In the genomic region with DNA sequence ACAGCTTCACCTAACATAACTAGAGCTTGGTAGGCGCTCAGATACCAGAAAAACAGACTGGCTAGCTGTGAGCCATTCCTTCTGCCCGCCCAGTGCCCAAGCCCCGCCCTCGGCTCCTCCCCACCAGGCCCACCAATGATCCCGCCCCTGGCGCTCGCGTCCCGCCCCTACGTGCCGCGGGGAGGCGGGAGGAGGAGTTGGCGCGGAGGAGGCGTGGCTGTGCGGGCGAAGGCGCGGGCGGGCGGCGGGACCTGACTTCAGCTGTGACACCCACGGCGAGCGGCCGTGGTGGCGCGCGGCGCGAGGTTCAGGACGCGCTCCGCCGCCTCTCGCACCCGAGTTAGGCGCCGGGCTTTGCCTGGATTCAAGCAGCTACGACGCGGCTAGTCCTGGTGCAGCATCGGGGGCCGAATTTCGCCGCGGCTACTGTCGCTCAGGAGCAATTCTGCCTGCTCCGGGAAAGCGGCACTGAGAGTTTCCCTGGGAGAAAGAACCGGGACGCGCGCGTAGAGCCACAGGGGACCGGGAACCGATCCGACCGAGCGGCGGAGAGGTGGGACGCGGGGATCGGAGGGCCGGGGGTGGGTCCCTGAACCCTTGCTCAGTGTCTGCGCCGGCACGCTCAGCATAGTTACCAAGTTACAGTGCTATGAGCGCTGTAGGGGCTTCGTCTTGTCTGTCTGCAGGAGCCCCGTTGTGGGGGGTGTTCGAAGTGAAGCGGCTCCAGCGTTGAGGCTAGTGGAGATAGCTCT, we compare ENCODE assay signal across 8 mouse cellular contexts. TPM values are rescaled to one million over a fixed set of nuclear protein-coding genes. Genes with fewer than 3 reads are reported as not detected.
DNase-seq lines count a peak whose midpoint lies in the region; ATAC-seq lines count a peak whose summit lies in the region.

Eepd1 (plus strand) TSS at position 204 of the 752 bp plus-strand sequence.

- H3K36me3 ChIP-seq in heart, embryonic 14.5 days (ENCODE audit: control insufficient read depth, insufficient read depth, low read length) = no peaks in the 10 kb centered on the region
- no peaks in the 10 kb centered on the region for H3K36me3 ChIP-seq in liver, embryonic 13.5 days
- no peaks in the 10 kb centered on the region for H3K36me3 ChIP-seq in stomach, embryonic 16.5 days (ENCODE audit: control insufficient read depth, insufficient read depth, low read length)

- under 1% methylated on average over 75 of the region's 75 CpGs for WGBS in heart, embryonic 14.5 days
- 1% methylated on average over 72 of the region's 75 CpGs for WGBS in liver, embryonic 13.5 days (ENCODE audit: insufficient replicate concordance)
- under 1% methylated on average over 66 of the region's 75 CpGs for WGBS in stomach, embryonic 16.5 days

- ATAC-seq in heart, embryonic 14.5 days (ENCODE audit: insufficient number of reproducible peaks, insufficient read depth, low FRiP score, low read depth) = peak; percentile 93
- ATAC-seq in liver, embryonic 13.5 days (ENCODE audit: low read depth) = peak; percentile 93
- ATAC-seq in stomach, embryonic 16.5 days (ENCODE audit: insufficient read depth, low FRiP score) = peak; percentile 97

- peak within 1 kb of the TSS; percentile 93 for H3K4me3 ChIP-seq in brown adipose tissue, adult 24 weeks (ENCODE audit: insufficient read depth, low read depth, low read length)
- peak within 1 kb of the TSS; percentile 64 to 83 for H3K4me3 ChIP-seq in heart, embryonic 14.5 days (ENCODE audit: control insufficient read depth in 1 of 2, insufficient read depth in 1 of 2, low read depth in 1 of 2, low read length in 2 of 2)
- H3K4me3 ChIP-seq in liver, embryonic 13.5 days (replicated peaks) = peak within 1 kb of the TSS; percentile 65
- H3K4me3 ChIP-seq in stomach, embryonic 16.5 days (replicated peaks; ENCODE audit: low read length) = peak within 1 kb of the TSS; percentile 79

- peak within 1 kb of the TSS; percentile 84 for H3K9ac ChIP-seq in heart, embryonic 14.5 days (ENCODE audit: low read length)
- H3K9ac ChIP-seq in liver, embryonic 13.5 days = peak within 1 kb of the TSS; percentile 77
- peak within 1 kb of the TSS; percentile 85 for H3K9ac ChIP-seq in stomach, embryonic 16.5 days (ENCODE audit: low read length)

- H3K9me3 ChIP-seq in heart, embryonic 14.5 days (ENCODE audit: control insufficient read depth, low read length) = no peaks in the 10 kb centered on the region
- H3K9me3 ChIP-seq in liver, embryonic 13.5 days (replicated peaks) = no peaks in the 10 kb centered on the region
- no peaks in the 10 kb centered on the region for H3K9me3 ChIP-seq in stomach, embryonic 16.5 days (replicated peaks; ENCODE audit: control insufficient read depth, low read length)

- H3K4me1 ChIP-seq in brown adipose tissue, adult 24 weeks (ENCODE audit: control insufficient read depth, insufficient read depth, insufficient read length, low read length) = peaks cover 22% of the 10 kb centered on the region
- H3K4me1 ChIP-seq in heart, embryonic 14.5 days (ENCODE audit: control insufficient read depth in 2 of 2, insufficient read depth in 2 of 2, low read length in 2 of 2) = peaks cover 34 to 42% of the 10 kb centered on the region in 2 experiments
- H3K4me1 ChIP-seq in liver, embryonic 13.5 days (replicated peaks) = peaks cover 42% of the 10 kb centered on the region
- H3K4me1 ChIP-seq in stomach, embryonic 16.5 days (ENCODE audit: control insufficient read depth, insufficient read depth, low read length) = peaks cover 40% of the 10 kb centered on the region

- peak; percentile 97 for DNase-seq in CD4-positive, CD25-positive, alpha-beta regulatory T cell, adult 2 months (ENCODE audit: low read depth, low spot score)
- DNase-seq in fibroblast of lung, adult 2 months (ENCODE audit: low read depth) = peak; percentile 51
- DNase-seq in kidney, postnatal 14 days = peak; percentile 97
- DNase-seq in liver, embryonic 13.5 days = peak; percentile 89
- peak; percentile 93 for DNase-seq in neural tube, embryonic 10.5 days (ENCODE audit: extremely low spot score, low spot score)

- peak within 1 kb of the TSS; percentile 82 for H3K4me2 ChIP-seq in heart, embryonic 14.5 days (ENCODE audit: low read length)
- peak within 1 kb of the TSS; percentile 92 for H3K4me2 ChIP-seq in liver, embryonic 13.5 days
- H3K4me2 ChIP-seq in stomach, embryonic 16.5 days (ENCODE audit: low read depth, low read length) = peak within 1 kb of the TSS; percentile 85

- H3K27ac ChIP-seq in brown adipose tissue, adult 24 weeks (replicated peaks; ENCODE audit: low read depth, low read length) = peak within 1 kb of the TSS; percentile 61
- H3K27ac ChIP-seq in heart, embryonic 14.5 days (replicated peaks in 1 of 2; ENCODE audit: control insufficient read depth in 1 of 2, insufficient read depth in 1 of 2, low read depth in 2 of 2, low read length in 2 of 2) = peak within 1 kb of the TSS; percentile 71 to 76
- H3K27ac ChIP-seq in liver, embryonic 13.5 days = peak within 1 kb of the TSS; percentile 50; the same call in 1 of the 2 replicates
- peak within 1 kb of the TSS; percentile 73 for H3K27ac ChIP-seq in stomach, embryonic 16.5 days (ENCODE audit: low read length)

- H3K27me3 ChIP-seq in heart, embryonic 14.5 days (ENCODE audit: control insufficient read depth, insufficient read depth, low read length) = no peaks in the 10 kb centered on the region
- H3K27me3 ChIP-seq in liver, embryonic 13.5 days = peaks cover 11% of the 10 kb centered on the region
- H3K27me3 ChIP-seq in stomach, embryonic 16.5 days (ENCODE audit: control insufficient read depth, insufficient read depth, low read length) = no peaks in the 10 kb centered on the region

RNA-seq across cellular contexts. Expression of gene Eepd1, which starts in this region (rescaled TPM):
- polyA plus RNA-seq in brown adipose tissue, adult 24 weeks (2012; ENCODE audit: insufficient read depth, insufficient read length, missing spikeins) = 13.9 and 15.6 TPM in 2 replicates
- 20.8 and 25.6 TPM in 2 replicates for polyA plus RNA-seq in heart, embryonic 14.5 days (2014; fragmentation: Nextera tagmentation; extraction: Ambion mirVana)
- 4.9 and 5.2 TPM in 2 replicates for polyA plus RNA-seq in liver, embryonic 13.5 days (2015; fragmentation: Nextera tagmentation; extraction: Ambion mirVana)
- polyA plus RNA-seq in stomach, embryonic 16.5 days (2015; fragmentation: Nextera tagmentation; extraction: Ambion mirVana) = 14.9 and 16.0 TPM in 2 replicates

Comparison
In these comparisons a context has a peak if more than half of its experiments do, and no peak if none do; other contexts are left out.
1. Peak in every context shown above with its lines: DNase-seq, ATAC-seq, H3K4me3 ChIP-seq and H3K27ac ChIP-seq.